Mouse (Mus musculus) right cerebral cortex, postnatal 14 days (tissue): ENCODE measurements around the gene Tnrc6a.

Source experiments
- DNase-seq: peaks from one replicate; pipeline ENCODE4 v3.0.0; 2022

The Tnrc6a gene

DNA sequence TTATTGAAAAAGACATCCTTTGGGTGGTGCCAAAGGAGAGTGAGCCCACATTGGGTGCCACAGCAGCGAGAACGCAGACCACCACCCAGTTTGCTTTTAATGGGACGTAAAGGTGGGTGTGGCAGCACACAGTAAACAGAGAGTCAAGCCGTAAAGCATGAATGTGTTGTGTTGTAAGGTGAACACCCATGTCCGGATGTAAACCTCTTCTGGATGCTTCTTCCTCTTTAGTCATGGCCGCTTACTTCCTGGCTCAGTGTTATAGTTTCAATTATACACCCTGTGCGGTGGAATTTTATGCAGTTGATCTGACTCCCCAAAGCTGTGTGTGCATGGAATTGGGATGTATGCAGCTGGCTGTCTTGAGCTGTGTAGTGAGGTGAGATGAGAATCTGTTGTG, 118.6 kb downstream of the Tnrc6a start:
- no peak for DNase-seq

DNA sequence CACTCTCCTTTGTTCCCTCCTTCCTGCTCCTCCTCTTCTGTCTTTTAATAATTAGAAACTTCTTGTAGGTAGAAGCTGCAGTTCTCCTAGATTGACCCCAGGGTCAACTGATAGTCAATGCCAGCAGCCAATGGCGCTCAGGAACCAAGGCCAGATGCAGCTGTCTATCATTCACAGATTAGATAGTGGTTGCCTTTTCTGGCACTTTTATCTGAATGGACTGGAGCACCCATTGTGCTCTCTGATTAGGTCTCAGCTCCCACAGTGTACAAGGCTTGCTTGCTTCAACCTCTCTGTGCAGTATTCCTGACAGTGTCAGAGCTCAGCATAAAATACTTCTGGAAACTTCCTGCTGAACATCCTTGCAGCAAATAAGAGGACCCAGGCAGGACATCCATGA, 121.1 kb downstream of the Tnrc6a start:
- DNase-seq: no peak
